Mouse (Mus musculus) hindbrain, postnatal 0 days (tissue): Measurements from ENCODE around the gene Speg. TPM values are rescaled to one million over a fixed set of nuclear protein-coding genes. Genes with fewer than 3 reads are reported as not detected.
A peak's percentile ranks its signal among the peaks of the same experiment; 100 is the strongest.

Experiments used
- ATAC-seq: fragments of 200-750 bp; cut with Nextera tagmentation; 2 replicates; pipeline ENCODE4 v1.8.0; 2017; ENCODE audit warnings: mild to moderate bottlenecking, moderate TSS enrichment, moderate library complexity
- DNase-seq: peaks from one replicate; pipeline ENCODE4 v3.0.0-alpha.2; 2015; ENCODE audit warnings: low spot score
- H3K27ac ChIP-seq: fragments of 300-500 bp; sonication (generic); 2 replicates; pipeline ENCODE4 v1.5.1; 2014; ENCODE audit warnings: mild to moderate bottlenecking
- H3K27me3 ChIP-seq: fragments of 300-500 bp; sonication (generic); 2 replicates; pipeline ENCODE4 v1.6.1; 2014; ENCODE audit warnings: low read length, mixed read lengths; ENCODE audit not compliant: insufficient read depth
- H3K36me3 ChIP-seq: fragments of 300-500 bp; sonication (generic); 2 replicates; pipeline ENCODE4 v1.6.1; 2014; ENCODE audit warnings: low read length, mixed read lengths; ENCODE audit not compliant: insufficient read depth
- H3K4me1 ChIP-seq: fragments of 300-500 bp; sonication (generic); 2 replicates; pipeline ENCODE4 v1.6.1; 2014; ENCODE audit warnings: antibody characterized with exemption, low read length, mixed read lengths; ENCODE audit not compliant: insufficient read depth
- H3K4me2 ChIP-seq: fragments of 300-500 bp; sonication (generic); 2 replicates; pipeline ENCODE4 v1.6.1; 2014; ENCODE audit warnings: low read depth, mild to moderate bottlenecking, low read length, moderate library complexity, mixed read lengths
- H3K4me3 ChIP-seq: fragments of 300-500 bp; sonication (generic); 2 replicates; pipeline ENCODE4 v1.5.1; 2014; ENCODE audit warnings: low read length
- H3K9ac ChIP-seq: fragments of 300-500 bp; sonication (generic); replicated peaks from 2 replicates; pipeline ENCODE4 v1.6.1; 2014; ENCODE audit warnings: mild to moderate bottlenecking, low read length, moderate library complexity, mixed read lengths
- H3K9me3 ChIP-seq: fragments of 300-500 bp; sonication (generic); 2 replicates; pipeline ENCODE4 v1.6.1; 2016; ENCODE audit warnings: low read length, mixed read lengths
- CTCF ChIP-seq: IDR thresholded peaks from 2 replicates; pipeline ENCODE4 v1.5.1; 2016; ENCODE audit warnings: antibody characterized with exemption, control low read depth, low read depth
- WGBS: fragments of 180-500 bp; shearing (Covaris S2); extraction: QIAGEN DNeasy Blood & Tissue Kit; methylation state at CpG from one replicate; pipeline ENCODE4 v1.1.7; 2014; 5-methylcytosine and 5-hydroxymethylcytosine counted together
- polyA plus RNA-seq: library from polyadenylated mRNA; unstranded; fragments of >200 nt; fragmentation: Nextera tagmentation; extraction: Ambion mirVana; gene quantifications from 2 replicates; pipeline ENCODE4 v1.2.1, GENCODE M21; 2015
- total RNA-seq: library from RNA; depleted of rRNA; stranded (reverse); fragments of >200 nt; gene quantifications from 2 replicates; pipeline ENCODE4 v1.2.3, GENCODE M21; 2014

Gene Speg
- total and polyA plus RNA-seq, 2 experiments from 2014 or later: 19.9 to 50.4 TPM

- no peaks in the 10 kb centered on the region for H3K9me3 ChIP-seq
- no peak overlapping the region for H3K4me3 ChIP-seq
- H3K27me3 ChIP-seq: peaks cover 14% of the 10 kb centered on the region
- peaks cover 20% of the 10 kb centered on the region for H3K4me1 ChIP-seq
- ATAC-seq (no peak), DNase-seq (no peak)
- H3K4me2 ChIP-seq: no peak overlapping the region
- H3K27ac ChIP-seq: no peak overlapping the region
- no peaks in the 10 kb centered on the region for H3K36me3 ChIP-seq
- no peak overlapping the region for H3K9ac ChIP-seq
- 84% methylated on average over 27 of the region's 27 CpGs for WGBS
- no peak for TF ChIP-seq CTCF
Observed at GRCm38 (mm10) chr1:75384470-75385141, 9.5 kb downstream of the Speg start.

DNA sequence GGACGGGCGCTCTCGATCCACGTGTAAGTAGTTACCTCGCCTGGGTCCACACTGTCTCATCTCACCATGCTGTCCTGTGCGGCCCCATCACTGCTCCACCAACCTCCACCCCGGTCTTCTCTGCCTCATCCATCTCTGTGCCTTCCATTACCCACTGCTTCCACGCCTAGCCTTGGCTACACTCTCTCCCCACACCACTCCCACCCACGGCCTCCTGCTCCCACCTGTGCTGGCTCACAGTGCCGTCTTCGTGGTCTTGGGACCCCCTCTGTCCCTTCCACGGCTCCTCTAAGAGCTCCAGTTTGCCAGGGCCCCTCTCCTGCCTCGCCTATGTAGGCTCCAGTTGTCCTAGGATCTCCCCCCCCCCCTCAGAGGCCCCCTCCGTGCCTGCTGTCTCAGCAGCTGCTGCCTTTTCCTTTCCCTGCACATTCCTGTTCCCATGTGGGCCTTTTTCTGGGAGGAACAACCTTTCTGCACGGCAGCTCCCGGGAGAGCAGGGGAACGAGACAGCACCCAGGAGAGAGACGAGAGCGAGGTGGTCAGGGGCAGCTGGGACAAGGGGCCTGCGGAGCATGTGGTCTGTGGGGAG is 10.1 kb downstream of the Speg start:
- Histone ChIP-seq H3K4me2 (peak overlapping the region; percentile 30; the same call in 1 of the 2 replicates), H3K9me3 (no peaks in the 10 kb centered on the region), H3K27me3 (peaks cover 14% of the 10 kb centered on the region), H3K4me1 (peaks cover 20% of the 10 kb centered on the region), H3K9ac (no peak overlapping the region), H3K27ac (no peak overlapping the region), H3K4me3 (no peak overlapping the region), H3K36me3 (no peaks in the 10 kb centered on the region)
- ATAC-seq (no peak), DNase-seq (no peak)
- no peak for TF ChIP-seq CTCF
- 56% methylated on average over 20 of the region's 20 CpGs for WGBS

- peak; percentile 40 for DNase-seq
Observed at GRCm38 (mm10) chr1:75386149-75386548, 11.1 kb downstream of the Speg start.

DNA sequence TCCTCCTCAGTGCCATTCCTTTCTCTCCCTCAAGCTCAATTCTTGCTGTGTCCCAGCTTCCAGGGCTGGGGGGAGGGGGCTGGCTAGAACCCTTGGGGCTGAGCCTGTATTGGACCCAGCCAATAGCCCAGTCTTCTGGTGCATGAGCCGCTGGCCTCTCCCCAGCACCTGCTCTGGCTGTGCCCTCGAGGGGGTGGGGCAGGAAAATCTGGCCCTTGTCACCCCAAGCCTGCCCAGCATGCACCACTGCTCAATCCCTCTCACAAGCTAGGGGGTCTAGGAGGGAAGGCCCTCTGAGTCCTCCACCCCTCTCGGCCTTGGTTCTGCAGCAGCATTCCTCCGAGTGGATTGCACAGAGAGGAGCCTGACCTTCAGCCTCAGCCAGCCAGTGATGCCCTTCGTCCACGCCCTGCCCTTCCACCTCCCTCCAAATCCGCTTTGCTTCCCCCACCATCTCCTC is 12.4 kb downstream of the Speg start:
- TF ChIP-seq CTCF: no peak
- DNase-seq: no peak
- H3K4me2 ChIP-seq: peak overlapping the region; percentile 40; the same call in 1 of the 2 replicates
- H3K27ac ChIP-seq: no peak overlapping the region
- peaks cover 14% of the 10 kb centered on the region for H3K27me3 ChIP-seq
- WGBS: 30% methylated on average over 7 of the region's 7 CpGs
- peaks cover 20% of the 10 kb centered on the region for H3K4me1 ChIP-seq
- no peaks in the 10 kb centered on the region for H3K9me3 ChIP-seq
- ATAC-seq: no peak
- H3K9ac ChIP-seq: no peak overlapping the region
- no peaks in the 10 kb centered on the region for H3K36me3 ChIP-seq
- H3K4me3 ChIP-seq: no peak overlapping the region

More at GRCm38 (mm10) chr1:75386149-75386548, 11.1 kb downstream of the Speg start:
- H3K27ac ChIP-seq: no peak overlapping the region
- no peaks in the 10 kb centered on the region for H3K36me3 ChIP-seq
- ATAC-seq: no peak
- no peak overlapping the region for H3K9ac ChIP-seq
- H3K4me1 ChIP-seq: peaks cover 20% of the 10 kb centered on the region
- no peaks in the 10 kb centered on the region for H3K9me3 ChIP-seq
- WGBS: 30% methylated on average over 4 of the region's 4 CpGs
- no peak overlapping the region for H3K4me3 ChIP-seq
- H3K27me3 ChIP-seq: peaks cover 14% of the 10 kb centered on the region
- no peak for TF ChIP-seq CTCF
- 0 out of 2 replicates have a peak overlapping the region, but pooled peaks have one; percentile 2 for H3K4me2 ChIP-seq

- DNase-seq: no peak
- 0 out of 2 replicates have a peak, but pooled peaks have one; percentile 6 for ATAC-seq
- Histone ChIP-seq H3K4me2 (peak overlapping the region; percentile 40), H3K36me3 (no peaks in the 10 kb centered on the region), H3K9me3 (no peaks in the 10 kb centered on the region), H3K9ac (peak overlapping the region; percentile 28; the same call in 1 of the 2 replicates), H3K27ac (no peak overlapping the region), H3K4me1 (peaks cover 14% of the 10 kb centered on the region), H3K27me3 (peaks cover 12% of the 10 kb centered on the region), H3K4me3 (peak overlapping the region; percentile 21)
- WGBS: 9% methylated on average over 83 of the region's 94 CpGs
- no peak; the same call in 1 of the 2 replicates for TF ChIP-seq CTCF
Observed at GRCm38 (mm10) chr1:75387929-75388897, 13.1 kb downstream of the Speg start.

DNA sequence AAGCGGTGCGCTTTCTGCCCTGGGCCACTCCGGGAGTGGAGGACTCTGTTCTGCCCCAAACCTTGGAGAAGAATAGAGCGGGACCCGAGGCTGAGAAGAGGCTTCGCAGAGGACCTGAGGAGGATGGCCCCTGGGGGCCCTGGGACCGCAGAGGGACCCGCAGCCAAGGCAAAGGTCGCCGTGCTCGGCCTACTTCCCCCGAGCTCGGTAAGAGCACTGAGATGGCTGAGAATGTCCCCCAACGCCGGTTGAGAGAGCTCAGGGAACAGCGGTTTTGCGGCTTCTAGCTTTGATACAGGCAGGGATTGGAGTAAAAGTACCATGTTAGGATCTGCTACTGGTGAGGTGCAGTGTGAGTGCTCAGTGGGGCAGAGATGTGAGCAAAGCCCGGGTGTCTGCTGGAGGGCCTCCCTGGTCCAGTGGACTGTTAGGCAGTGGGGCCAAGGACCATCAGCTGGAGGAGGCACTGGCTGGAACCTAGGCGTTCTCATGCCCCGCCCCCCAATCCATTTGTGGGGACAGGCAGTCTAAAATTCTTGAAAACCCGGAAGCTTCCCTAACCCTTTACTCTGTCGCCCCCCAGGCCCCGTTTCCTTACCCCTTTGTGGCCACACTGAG is 13.9 kb downstream of the Speg start:
- no peak overlapping the region for H3K27ac ChIP-seq
- no peaks in the 10 kb centered on the region for H3K36me3 ChIP-seq
- H3K9ac ChIP-seq: no peak overlapping the region
- H3K4me3 ChIP-seq: 0 out of 2 replicates have a peak overlapping the region, but pooled peaks have one; percentile 21
- 25% methylated on average over 23 of the region's 23 CpGs for WGBS
- ATAC-seq (no peak), DNase-seq (no peak)
- no peaks in the 10 kb centered on the region for H3K9me3 ChIP-seq
- TF ChIP-seq CTCF: no peak
- H3K4me2 ChIP-seq: peak overlapping the region; percentile 40; the same call in 1 of the 2 replicates
- H3K27me3 ChIP-seq: peaks cover 12% of the 10 kb centered on the region
- peaks cover 20% of the 10 kb centered on the region for H3K4me1 ChIP-seq
